Mouse (Mus musculus) brain, embryonic 14.5 days (tissue): Measurements from ENCODE around the gene Il27ra.

ENCODE experiments used
- CTCF ChIP-seq: fragments of 200-500 bp; IDR thresholded peaks from 2 replicates; pipeline ENCODE4 v1.5.1; 2012; ENCODE audit warnings: inconsistent platforms, mild to moderate bottlenecking, moderate library complexity, borderline replicate concordance; ENCODE audit not compliant: insufficient read depth, insufficient read length; ENCODE audit errors: extremely low read depth
- POLR2A ChIP-seq: fragments of 200-500 bp; IDR thresholded peaks from 2 replicates; pipeline ENCODE4 v1.6.1; 2012; ENCODE audit warnings: mild to moderate bottlenecking, inconsistent platforms, borderline replicate concordance; ENCODE audit not compliant: poor library complexity, insufficient read depth, insufficient read length, severe bottlenecking; ENCODE audit errors: extremely low read depth

DNA sequence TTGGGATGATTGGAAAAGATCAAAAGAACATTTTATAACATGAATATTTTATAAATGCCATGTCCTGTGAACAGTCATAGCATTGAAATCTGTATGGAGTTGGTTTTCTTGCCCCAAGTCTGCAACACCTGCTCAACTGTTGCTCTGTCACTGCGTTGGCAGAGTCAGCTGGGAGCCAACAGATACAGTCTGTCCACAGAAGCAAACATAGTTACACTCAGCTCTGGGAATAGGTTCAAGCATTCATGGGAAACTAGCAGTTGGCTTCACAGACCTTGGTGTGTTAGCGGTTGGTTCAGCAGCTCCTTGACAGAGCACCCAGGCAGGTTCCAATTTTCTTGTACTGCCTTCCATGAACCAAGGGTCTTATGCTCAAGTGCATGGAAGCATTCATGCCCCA is 28.3 kb upstream of the Il27ra start:
- TF ChIP-seq CTCF, result no peak
- TF ChIP-seq POLR2A, result no peak
